In genomic region chr14:24757843-24758242, GRCm38 (mm10) we compare ENCODE assay signal across 18 mouse cellular contexts.
DNase-seq lines count a peak whose midpoint lies in the region; ATAC-seq and TF ChIP-seq lines count a peak whose summit lies in the region.
"Had no signal": no experiment of that assay in that cellular context is flagged by ENCODE, and none has a peak within 500 bp of the region (broad histone marks: within the 10 kb centered on the region; RNA-seq: fewer than 3 reads in every experiment).

No protein-coding gene starts in this region.

- H3K4me2 ChIP-seq in heart, embryonic 13.5 days: no peak overlapping the region
- H3K4me2 ChIP-seq in heart, postnatal 0 days (ENCODE audit: low read depth, low read length): no peak overlapping the region
- H3K4me2 ChIP-seq: embryonic facial prominence, embryonic 15.5 days; hindbrain, embryonic 13.5 days; liver, embryonic 13.5 days; midbrain, embryonic 12.5 days; neural tube, embryonic 15.5 days had no signal

- H3K36me3 ChIP-seq in heart, embryonic 13.5 days: no peaks in the 10 kb centered on the region
- H3K36me3 ChIP-seq in heart, postnatal 0 days (replicated peaks; ENCODE audit: control insufficient read depth, insufficient read depth, low read length): no peaks in the 10 kb centered on the region
- H3K36me3 ChIP-seq: embryonic facial prominence, embryonic 15.5 days; hindbrain, embryonic 13.5 days; liver, embryonic 13.5 days; midbrain, embryonic 12.5 days; neural tube, embryonic 15.5 days had no signal

- 0 out of 2 replicates have a peak, but pooled peaks have one; percentile 38 for ATAC-seq in heart, embryonic 13.5 days (ENCODE audit: extremely low read depth, insufficient number of reproducible peaks, low FRiP score, low TSS enrichment)
- ATAC-seq in heart, postnatal 0 days (ENCODE audit: insufficient read depth, low read depth): peak; percentile 57
- ATAC-seq: intestine, embryonic 16.5 days had no signal

- no peak overlapping the region for H3K4me3 ChIP-seq in heart, embryonic 13.5 days
- no peak overlapping the region for H3K4me3 ChIP-seq in heart, postnatal 0 days (ENCODE audit: low read depth, low read length)
- H3K4me3 ChIP-seq: embryonic facial prominence, embryonic 15.5 days; hindbrain, embryonic 13.5 days; liver, embryonic 13.5 days; midbrain, embryonic 12.5 days; neural tube, embryonic 15.5 days had no signal

- no peak for TF ChIP-seq CTCF in heart, postnatal 0 days (IDR thresholded peaks at IDR 0.05; ENCODE audit: low read depth)

- no peaks in the 10 kb centered on the region for H3K9me3 ChIP-seq in heart, embryonic 13.5 days
- H3K9me3 ChIP-seq in heart, postnatal 0 days (replicated peaks; ENCODE audit: control insufficient read depth, low read length): no peaks in the 10 kb centered on the region
- H3K9me3 ChIP-seq: embryonic facial prominence, embryonic 15.5 days; hindbrain, embryonic 13.5 days; liver, embryonic 13.5 days; midbrain, embryonic 12.5 days; neural tube, embryonic 15.5 days had no signal

- no peak for DNase-seq in heart, adult 11 months
- peak; percentile 8 to 41 for DNase-seq in kidney, postnatal 25 days
- no peak for DNase-seq in kidney, adult 8-10 months
- DNase-seq in R1 (ENCODE audit: low read depth, low spot score): peak; percentile 92
- peak; percentile 33 for DNase-seq in heart, postnatal 0 days (ENCODE audit: low spot score)
- no peak for DNase-seq in left cerebral cortex, postnatal 14 days (ENCODE audit: low spot score in 2 of 2)
- DNase-seq: adrenal gland, adult 2 months; gastrocnemius, postnatal 36 days; layer of hippocampus, postnatal 36 days; liver, embryonic 13.5 days; right cerebral cortex, postnatal 25 days had no signal

- WGBS in heart, embryonic 13.5 days: 26% methylated on average over 1 of the region's 1 CpGs
- 18% methylated on average over 1 of the region's 1 CpGs for WGBS in heart, postnatal 0 days

- H3K4me1 ChIP-seq in heart, embryonic 13.5 days: peaks cover 36% of the 10 kb centered on the region
- H3K4me1 ChIP-seq in heart, postnatal 0 days (ENCODE audit: control insufficient read depth, insufficient read depth): peaks cover 24% of the 10 kb centered on the region; the same call in 1 of the 2 replicates
- H3K4me1 ChIP-seq: liver, embryonic 13.5 days had no signal

- 0 out of 2 replicates have a peak, but pooled peaks cover 7% of the 10 kb centered on the region for H3K27me3 ChIP-seq in heart, embryonic 13.5 days (replicated peaks)
- no peaks in the 10 kb centered on the region for H3K27me3 ChIP-seq in heart, postnatal 0 days (ENCODE audit: control insufficient read depth, insufficient read depth, low read length)
- H3K27me3 ChIP-seq: hindbrain, embryonic 13.5 days; liver, embryonic 13.5 days; midbrain, embryonic 12.5 days; neural tube, embryonic 15.5 days had no signal

- H3K9ac ChIP-seq in heart, embryonic 13.5 days: no peak overlapping the region
- no peak overlapping the region for H3K9ac ChIP-seq in heart, postnatal 0 days (replicated peaks; ENCODE audit: low read depth, low read length)
- H3K9ac ChIP-seq: embryonic facial prominence, embryonic 15.5 days; hindbrain, embryonic 13.5 days; liver, embryonic 13.5 days; midbrain, embryonic 12.5 days; neural tube, embryonic 15.5 days had no signal

- TF ChIP-seq EP300 in heart, postnatal 0 days (IDR thresholded peaks at IDR 0.05; ENCODE audit: low read depth): no peak

- H3K27ac ChIP-seq in heart, embryonic 13.5 days (replicated peaks): peak overlapping the region; percentile 77
- H3K27ac ChIP-seq in heart, postnatal 0 days (ENCODE audit: low read depth): peak overlapping the region; percentile 69
- H3K27ac ChIP-seq: embryonic facial prominence, embryonic 15.5 days; hindbrain, embryonic 13.5 days; liver, embryonic 13.5 days; macrophage; midbrain, embryonic 12.5 days; neural tube, embryonic 15.5 days had no signal

- intact Hi-C loops in left cerebral cortex, postnatal 14 days (cut with DNase I): no loop called here

Comparison
In these comparisons a context has a peak if more than half of its experiments do, and no peak if none do; other contexts are left out.
1. DNase-seq: peak in kidney, postnatal 25 days (2 of 2), R1 (single experiment) and heart, postnatal 0 days (single experiment); none in heart, adult 11 months (single experiment), kidney, adult 8-10 months (0 of 2) and left cerebral cortex, postnatal 14 days (0 of 2).